Mouse (Mus musculus) embryo, embryonic 9.5 days (tissue): ENCODE data around the gene Cars2.
"Not testable (repeated sequence)": the region's sequence is repeated elsewhere in the genome, so short reads cannot be mapped to it uniquely, and the experiment has no call there.

Experiments
- DNase-seq: peaks from one replicate; pipeline ENCODE4 v3.0.0-alpha.2; 2017; ENCODE audit errors: extremely low spot score

The Cars2 gene

DNA sequence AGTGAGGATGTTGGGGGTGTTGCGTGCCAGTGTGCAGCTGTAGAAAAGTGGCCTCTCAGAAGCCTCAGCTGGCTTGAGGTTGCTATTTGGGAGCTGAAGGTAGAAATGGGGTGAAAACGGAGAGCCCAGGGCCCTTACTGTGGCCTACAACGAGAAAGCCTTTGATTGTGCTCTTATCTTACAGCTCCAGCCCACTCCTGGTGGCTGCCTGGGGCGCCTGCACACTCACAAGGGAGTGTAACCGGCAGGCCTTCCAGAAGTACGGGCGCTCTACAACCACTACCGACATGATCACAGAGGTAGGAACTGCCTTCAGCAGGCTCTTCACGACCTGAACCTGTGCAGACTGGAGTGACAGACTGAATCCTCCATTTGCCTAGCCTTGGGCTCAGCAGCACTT lies 37.9 kb downstream of the Cars2 start:
- DNase-seq: no peak

GRCm38 (mm10) chr8:11510971-11511370 lies 39.6 kb downstream of the Cars2 start:
- no peak for DNase-seq

GRCm38 (mm10) chr8:11508880-11509279 lies 41.7 kb downstream of the Cars2 start:
- no peak for DNase-seq

DNA sequence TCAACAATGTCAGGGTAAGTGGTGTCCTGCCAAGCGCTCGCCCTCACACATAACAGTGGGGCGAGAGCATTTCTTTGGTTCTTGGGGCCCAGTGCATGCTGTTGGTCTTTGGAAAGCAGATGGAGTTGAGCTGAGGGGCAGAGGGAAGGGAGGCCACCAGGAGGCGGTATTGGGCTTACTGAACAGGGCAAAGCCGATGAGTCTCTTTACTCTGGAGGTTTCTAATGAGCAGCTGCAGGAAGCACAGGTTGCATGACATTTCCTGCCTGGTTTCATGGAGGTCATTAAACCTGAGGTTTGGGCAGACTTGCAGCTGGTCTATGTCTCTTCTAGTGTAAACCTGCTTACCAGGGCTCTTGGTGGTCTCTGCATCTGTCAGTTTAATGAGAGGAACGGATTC lies 43.8 kb downstream of the Cars2 start:
- peak; percentile 47 for DNase-seq

- no peak for DNase-seq
These were observed 44.5 kb downstream of the Cars2 start for GRCm38 (mm10) chr8:11506074-11506473.

DNA sequence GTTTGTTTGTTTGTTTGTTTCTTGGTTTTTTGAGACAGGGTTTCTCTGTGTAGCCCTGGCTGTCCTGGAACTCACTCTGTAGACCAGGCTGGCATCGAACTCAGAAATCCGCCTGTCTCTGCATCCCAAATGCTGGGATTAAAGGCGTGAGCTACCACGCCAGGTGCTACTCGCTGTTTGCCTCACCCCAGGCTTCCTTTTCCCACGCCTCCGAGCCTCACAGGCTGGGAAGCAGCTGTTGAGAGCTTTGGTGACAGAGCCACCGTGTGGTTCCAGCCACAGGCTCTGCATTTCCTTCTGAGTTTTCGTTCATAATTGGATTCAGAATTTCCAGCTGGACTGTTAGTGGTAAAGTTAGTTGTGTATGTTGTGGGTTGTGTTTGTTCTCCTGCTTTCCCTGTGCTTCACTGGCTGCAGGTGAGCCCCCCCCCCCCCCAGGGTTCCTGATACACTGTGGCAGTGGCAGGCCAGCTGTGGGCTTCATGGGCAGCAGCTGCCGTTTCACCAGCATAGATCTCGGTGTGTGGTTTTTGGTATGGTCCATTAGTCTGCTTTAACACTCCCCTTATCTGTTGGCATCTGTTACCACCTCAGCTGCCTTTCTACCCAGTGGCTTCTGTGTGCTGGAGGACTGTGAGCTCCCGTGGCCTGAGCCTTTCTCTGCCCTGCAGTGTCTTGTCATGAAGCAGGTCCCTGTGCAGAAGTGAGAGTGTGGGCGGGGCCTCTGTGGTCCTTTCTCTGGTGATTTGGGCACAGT lies 46.9 kb downstream of the Cars2 start:
- no peak for DNase-seq

DNA sequence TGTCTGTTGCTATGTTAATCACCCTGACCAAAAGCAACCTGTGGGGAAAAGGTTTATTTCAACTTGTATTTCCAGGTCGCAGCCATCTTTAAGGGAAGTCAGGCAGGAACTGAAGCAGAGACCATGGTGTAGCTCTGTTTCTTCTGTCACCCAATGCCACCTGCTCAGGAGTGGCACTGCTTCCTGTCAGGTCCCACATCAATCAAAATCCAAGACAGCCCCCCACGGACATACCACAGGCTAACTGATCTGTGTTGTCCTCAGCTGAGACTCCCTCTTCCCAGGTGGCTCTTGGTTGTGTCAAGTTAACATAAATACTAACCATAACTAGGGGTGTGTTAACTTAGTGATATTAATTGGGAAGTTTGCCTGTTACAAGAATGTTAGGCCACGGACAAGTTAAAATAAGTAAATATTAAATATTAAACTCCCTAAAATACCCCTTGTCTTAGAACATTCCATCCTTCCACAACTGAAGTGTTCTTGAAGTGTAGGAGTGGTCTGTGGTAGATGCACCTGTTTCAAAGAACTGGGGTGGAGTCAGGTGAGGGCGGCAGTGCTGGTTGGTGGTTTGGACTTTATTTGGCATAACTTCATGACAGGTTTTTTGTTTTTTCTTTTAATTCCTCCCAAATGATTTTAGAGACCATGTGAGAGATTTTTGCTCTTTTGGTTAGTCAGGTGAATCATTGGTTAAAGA lies 51.6 kb downstream of the Cars2 start:
- no peak for DNase-seq

DNA sequence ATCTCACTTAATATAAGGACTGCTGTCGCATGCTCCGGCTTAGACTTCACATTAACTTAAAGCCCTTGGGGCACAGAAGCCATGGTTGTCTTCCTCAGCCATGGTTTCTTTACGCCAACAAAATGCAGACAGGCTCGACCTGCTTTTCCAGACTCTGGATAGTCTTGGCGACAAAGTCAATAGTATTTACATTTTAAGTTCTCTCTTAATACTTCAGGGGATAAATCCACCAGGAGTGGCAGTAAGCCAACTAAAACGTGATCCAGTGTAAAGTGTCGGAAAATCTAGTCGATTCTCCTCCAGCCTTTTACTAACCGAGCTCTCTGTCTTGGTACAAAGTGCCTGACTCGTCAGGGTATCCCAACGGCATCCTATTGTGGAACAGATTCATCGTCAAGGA lies 52.3 kb downstream of the Cars2 start:
- DNase-seq: no peak

DNA sequence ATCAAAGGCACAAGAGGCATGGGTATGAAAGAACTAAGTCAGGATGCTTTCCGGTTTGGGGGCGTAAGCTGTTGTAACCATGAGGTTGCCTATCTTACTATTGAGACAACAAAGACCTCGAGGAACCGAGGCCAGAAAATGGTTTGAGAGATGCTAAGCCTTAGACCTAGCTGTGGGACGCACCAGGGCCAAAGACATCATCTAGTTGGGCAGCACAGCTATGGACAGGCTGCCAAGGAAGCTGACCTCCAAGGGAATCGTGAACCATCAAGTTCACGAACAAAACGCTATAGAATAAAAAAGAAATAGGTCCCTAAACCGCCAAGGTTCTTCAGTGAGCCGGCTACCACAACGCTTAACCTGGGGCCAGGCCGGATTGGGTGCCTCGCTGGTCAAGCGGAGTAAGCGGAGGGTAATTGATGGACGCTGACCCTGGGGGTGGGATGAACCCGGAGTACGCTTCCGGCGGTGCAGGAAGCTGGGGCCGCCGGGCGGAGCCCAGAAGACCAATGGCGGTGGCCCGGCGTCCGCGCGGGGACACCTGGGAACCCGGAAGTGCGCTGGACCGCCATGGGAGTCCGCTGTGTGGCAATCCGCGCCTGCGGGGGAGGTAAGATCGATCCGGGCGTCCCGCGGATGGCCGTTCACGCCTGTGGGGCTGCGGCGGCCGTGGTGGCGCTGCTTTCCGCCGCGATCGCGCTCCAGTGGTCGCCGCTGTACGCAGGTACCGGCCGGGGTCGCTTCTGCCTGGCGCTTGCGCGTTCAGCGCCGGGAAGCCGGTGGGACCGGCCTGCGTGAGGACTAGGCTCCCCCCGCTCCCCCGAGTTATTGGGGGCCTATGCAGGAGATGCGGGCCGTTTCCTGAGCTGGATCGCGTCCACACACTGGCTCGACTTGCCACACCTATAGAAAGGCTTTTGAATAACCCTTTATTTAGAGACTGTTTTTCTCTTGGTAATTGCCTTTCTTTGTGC lies 53.3 kb downstream of the Cars2 start, which contains the start of gene Naxd:
Naxd (plus strand) TSS at position 490 of the 974 bp plus-strand sequence.
- peak; percentile 93 for DNase-seq

DNA sequence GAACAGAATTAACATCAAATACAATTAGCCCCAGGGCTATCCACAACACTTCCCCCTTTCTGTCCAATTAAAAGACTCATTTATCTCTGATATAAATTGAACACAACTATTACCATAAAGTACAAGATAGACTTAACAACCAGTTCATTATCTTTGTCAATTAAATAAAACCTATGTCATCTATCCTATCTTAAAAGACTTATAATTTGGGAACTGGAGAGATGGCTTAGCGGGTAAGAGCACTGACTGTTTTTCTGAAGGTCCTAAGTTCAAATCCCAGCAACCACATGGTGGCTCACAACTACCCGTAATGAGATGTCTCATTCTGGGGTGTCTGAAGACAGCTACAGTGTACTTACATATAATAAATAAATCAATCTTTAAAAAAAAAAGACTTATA lies 58.2 kb downstream of the Cars2 start:
- DNase-seq: not testable (repeated sequence)

DNA sequence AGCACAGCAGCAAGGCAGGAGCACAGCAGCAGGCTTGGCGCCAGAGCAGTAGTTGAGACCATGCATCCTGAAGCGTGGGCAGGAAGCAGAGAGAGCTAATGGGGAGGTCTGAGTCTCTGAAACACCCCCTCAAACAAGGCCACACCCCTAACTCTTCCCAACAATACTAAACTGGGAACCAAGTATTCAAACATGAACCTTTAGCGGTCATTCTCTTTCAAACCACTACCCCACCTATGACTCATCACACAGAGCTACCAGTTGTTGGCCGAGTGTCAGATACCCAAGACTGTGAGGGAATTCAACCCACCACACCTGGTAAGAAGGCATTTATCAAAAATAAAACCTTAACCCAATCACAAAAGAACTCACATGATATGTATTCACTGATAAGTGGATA lies 63.4 kb downstream of the Cars2 start:
- DNase-seq: no peak

GRCm38 (mm10) chr8:11486142-11486541 lies 64.4 kb downstream of the Cars2 start:
- peak; percentile 71 for DNase-seq

DNA sequence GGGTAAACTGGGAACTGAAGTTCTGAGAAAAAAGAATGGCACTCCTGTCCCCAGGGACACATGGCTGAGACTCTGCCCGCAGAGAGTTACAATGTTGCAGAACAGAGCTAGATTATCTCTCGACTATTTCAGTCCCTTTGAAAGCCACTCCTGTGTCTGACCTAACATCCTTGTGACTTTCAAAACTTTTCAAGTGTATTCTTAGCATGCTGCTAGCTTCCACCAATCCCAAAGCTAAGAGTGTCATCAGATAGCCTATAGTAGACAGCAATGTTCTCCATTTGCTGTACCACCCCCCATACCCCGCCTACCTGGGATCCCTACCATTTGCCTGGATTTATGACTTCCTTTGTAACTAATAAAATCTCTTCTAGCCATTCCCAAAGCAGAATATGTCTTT lies 68.0 kb downstream of the Cars2 start:
- no peak for DNase-seq

GRCm38 (mm10) chr8:11481876-11482275 lies 68.7 kb downstream of the Cars2 start:
- DNase-seq: no peak

GRCm38 (mm10) chr8:11479591-11479990 lies 71.0 kb downstream of the Cars2 start:
- no peak for DNase-seq

DNA sequence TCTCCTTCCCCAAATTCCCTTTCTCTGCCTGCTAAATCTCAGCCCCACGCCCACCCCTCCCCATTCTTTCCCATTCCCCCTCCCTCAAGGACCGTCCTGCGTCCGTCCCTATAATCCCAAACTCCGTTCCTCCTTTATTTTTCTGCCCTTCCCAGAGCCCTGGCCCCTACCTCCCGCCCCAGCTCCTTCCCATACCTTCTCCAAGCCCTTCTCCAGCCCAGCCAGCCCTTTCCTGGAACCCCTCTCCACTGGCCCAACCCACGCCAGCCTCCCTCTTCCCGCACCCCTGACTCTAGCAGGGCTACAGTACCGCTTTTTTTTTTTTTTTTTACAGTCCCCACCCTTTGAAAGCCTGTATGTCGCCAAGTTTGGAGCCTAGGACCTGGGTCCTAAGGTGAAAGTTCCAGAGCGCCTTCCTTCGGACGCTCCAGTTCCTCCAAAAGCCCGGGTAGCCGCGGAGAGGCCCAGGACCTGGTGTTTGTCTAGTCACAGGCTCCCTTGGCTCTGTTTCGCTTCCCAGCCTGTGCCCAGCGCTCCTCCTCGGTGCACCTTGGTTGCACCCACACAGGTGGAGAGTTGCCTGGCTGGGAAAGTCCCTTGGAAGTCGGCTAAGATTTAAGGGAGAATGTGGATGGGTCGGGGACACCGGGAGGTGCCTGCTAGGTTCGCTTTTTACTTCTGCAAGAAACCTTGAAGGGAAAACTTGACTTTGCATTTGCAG lies 71.6 kb downstream of the Cars2 start:
- peak; percentile 47 for DNase-seq

DNA sequence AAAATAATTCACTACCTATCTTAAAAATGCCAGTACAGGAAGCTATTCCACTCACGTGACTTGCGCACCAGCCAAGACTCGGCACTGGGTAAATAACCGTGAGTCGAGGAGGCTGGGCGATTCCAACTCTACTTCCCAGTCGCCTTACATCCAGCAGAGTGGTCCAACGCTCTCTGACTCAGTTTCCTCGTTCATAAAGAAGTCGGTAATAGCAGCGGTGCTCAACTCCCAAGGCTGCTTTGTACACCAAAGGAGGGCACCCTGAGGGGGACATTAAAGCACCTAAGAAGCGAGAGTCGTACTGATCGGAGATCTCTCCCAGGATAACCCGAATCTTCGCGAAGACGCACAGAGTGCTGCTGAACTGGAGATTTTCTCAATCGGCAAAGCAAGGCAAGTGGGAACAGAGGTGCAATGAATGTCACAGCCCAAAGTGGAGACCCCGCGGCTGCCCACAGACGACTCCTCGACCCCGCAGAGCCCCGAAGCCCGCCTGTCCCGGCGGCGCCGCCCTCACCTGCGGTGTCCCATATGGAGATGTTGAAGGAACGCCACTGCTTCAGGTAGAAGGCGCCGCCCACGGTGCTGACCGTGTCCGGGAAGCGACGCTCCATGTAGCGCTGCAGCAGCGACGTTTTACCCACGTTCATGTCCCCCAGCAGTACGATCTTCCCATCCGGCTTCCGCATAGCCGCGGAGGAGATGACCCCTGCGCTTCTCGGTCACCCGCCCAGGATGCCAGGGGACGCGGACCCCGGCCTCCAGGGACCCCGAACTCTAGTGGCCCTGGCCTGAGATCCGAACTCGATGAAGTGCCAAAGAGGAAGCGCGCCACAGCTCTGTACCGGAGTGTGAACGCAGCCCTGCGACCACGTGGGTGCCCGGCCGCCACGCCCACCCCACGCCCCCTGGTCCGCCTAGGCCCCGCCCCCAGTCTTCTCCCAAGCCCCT lies 72.5 kb downstream of the Cars2 start, which contains the start of gene Rab20:
Rab20 (minus strand) TSS at position 900 of the 951 bp plus-strand sequence.
- DNase-seq: peak; percentile 84

GRCm38 (mm10) chr8:11477178-11477553 lies 73.4 kb downstream of the Cars2 start:
- DNase-seq: no peak

DNA sequence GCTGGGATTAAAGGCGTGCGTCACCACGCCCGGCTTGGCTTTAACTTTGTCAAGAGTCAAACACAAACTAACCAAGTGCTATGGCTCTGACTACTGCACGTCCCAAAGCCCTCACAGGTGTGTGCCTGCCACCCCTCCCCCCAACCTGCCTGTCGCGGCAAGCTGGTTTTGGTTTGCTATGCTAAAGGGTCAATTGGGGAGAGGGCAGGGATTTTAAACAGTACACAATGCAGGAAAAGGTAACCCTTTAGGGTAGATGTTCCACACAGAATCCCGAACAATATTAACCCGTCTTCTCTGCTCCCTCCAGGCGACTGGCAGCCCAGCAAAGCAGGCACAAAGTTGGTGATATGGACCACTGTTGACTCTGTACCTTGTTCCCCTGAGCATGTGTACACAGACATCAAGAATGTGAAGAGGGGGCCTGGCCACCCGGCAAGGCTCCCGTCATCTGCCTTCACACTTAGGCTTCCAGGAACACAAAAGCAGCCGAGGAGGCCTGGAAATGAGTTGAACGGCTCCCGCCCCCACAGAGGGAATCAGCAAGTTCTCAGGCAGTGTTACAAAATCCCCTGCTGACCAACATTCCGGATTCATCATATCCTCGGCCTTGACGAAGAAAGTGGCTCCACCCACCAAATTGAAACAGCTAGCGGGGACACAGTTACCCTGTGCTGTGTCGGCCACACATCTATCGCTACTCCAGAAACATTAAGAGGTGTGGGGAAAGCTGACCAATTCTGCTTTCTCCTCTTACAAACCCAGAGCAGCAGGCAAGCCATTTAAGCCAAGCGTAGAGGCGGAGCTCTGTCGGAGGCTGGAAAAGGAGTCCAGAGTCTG lies 74.0 kb downstream of the Cars2 start:
- DNase-seq: peak; percentile 49
